Mouse (Mus musculus) kidney, embryonic 14.5 days (tissue): ENCODE results near the gene Cks1b. TPM values are rescaled to one million over a fixed set of nuclear protein-coding genes. Genes with fewer than 3 reads are reported as not detected.
A peak's percentile ranks its signal among the peaks of the same experiment; 100 is the strongest.

ENCODE experiments used
- ATAC-seq: fragments of 200-750 bp; cut with Nextera tagmentation; 2 replicates; pipeline ENCODE4 v1.8.0; 2017; ENCODE audit warnings: moderate number of reproducible peaks, mild to moderate bottlenecking, moderate TSS enrichment, moderate library complexity; ENCODE audit not compliant: low FRiP score, low TSS enrichment
- H3K27ac ChIP-seq: fragments of 300-500 bp; sonication (generic); 2 replicates; pipeline ENCODE4 v1.5.1; 2014; ENCODE audit warnings: low read depth, mild to moderate bottlenecking, low read length, moderate library complexity, mixed read lengths
- H3K27me3 ChIP-seq: fragments of 300-500 bp; sonication (generic); 2 replicates; pipeline ENCODE4 v1.6.1; 2014; ENCODE audit warnings: mild to moderate bottlenecking, low read length; ENCODE audit not compliant: control insufficient read depth, insufficient read depth
- H3K36me3 ChIP-seq: fragments of 300-500 bp; sonication (generic); 2 replicates; pipeline ENCODE4 v1.6.1; 2014; ENCODE audit warnings: low read length, mixed read lengths; ENCODE audit not compliant: control insufficient read depth, insufficient read depth
- H3K4me1 ChIP-seq: fragments of 300-500 bp; sonication (generic); 2 replicates; pipeline ENCODE4 v1.6.1; 2014; ENCODE audit warnings: low read length, mixed read lengths; ENCODE audit not compliant: control insufficient read depth, insufficient read depth
- H3K4me2 ChIP-seq: fragments of 300-500 bp; sonication (generic); replicated peaks from 2 replicates; pipeline ENCODE4 v1.6.1; 2014; ENCODE audit warnings: low read depth, mild to moderate bottlenecking, low read length
- H3K4me3 ChIP-seq: fragments of 300-500 bp; sonication (generic); 2 replicates; pipeline ENCODE4 v1.5.1; 2014; ENCODE audit warnings: mild to moderate bottlenecking, low read length
- H3K9ac ChIP-seq: fragments of 300-500 bp; sonication (generic); 2 replicates; pipeline ENCODE4 v1.6.1; 2014; ENCODE audit warnings: low read depth, mild to moderate bottlenecking, low read length, moderate library complexity
- H3K9me3 ChIP-seq: fragments of 300-500 bp; sonication (generic); 2 replicates; pipeline ENCODE4 v1.6.1; 2016; ENCODE audit warnings: low read length; ENCODE audit not compliant: control insufficient read depth
- WGBS: fragments of 180-500 bp; shearing (Covaris S2); extraction: QIAGEN DNeasy Blood & Tissue Kit; methylation state at CpG from one replicate; pipeline ENCODE4 v1.1.7; 2014; 5-methylcytosine and 5-hydroxymethylcytosine counted together
- polyA plus RNA-seq: library from polyadenylated mRNA; unstranded; fragments of >200 nt; fragmentation: Nextera tagmentation; extraction: Ambion mirVana; gene quantifications from 2 replicates; pipeline ENCODE4 v1.2.1, GENCODE M21; 2014

The Cks1b gene
- polyA plus RNA-seq, 1 experiment from 2014 or later: 632 TPM

DNA sequence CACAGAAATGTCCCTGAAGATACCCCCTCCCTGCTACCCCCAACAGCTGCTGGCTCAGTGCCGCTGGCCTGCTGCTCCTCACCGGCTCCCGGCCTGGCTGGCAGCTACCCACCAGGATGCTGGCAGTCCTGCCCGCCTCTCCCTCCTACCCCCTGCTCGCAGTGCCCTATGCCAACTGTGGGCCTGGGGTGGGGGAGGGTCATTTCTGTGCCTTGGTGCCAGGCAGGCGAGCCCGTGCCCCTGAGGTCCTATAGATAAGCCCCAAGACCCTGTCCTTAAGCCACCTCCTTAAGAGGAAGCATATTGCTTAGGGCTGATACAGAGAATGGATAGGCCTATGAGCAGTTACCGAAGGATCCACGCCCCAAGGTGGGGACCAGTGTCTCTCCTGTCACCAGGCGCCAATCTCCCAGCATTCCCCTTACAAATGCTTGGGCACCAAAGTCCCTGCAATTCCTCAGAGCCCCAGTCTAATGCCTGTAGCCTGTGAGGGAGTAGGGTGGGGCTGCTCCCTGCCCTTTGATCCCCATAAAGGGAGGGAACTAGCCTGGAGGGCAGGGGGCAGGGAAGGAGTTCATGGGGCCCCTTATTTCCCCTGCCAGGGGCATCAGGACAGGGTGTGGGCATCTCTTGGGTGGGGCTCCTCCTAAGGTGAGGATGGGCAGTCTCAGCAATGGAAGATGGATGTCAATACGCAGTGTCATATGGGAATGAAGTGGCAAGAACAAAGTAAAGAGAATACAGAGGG is 29.9 kb downstream of the Cks1b start:
- ATAC-seq: no peak
- Histone ChIP-seq H3K27ac (no peak overlapping the region), H3K9ac (no peak overlapping the region), H3K9me3 (no peaks in the 10 kb centered on the region), H3K4me3 (no peak overlapping the region), H3K4me1 (peaks cover 40% of the 10 kb centered on the region), H3K36me3 (no peaks in the 10 kb centered on the region), H3K27me3 (no peaks in the 10 kb centered on the region), H3K4me2 (no peak overlapping the region)
- WGBS: 76% methylated on average over 11 of the region's 11 CpGs

DNA sequence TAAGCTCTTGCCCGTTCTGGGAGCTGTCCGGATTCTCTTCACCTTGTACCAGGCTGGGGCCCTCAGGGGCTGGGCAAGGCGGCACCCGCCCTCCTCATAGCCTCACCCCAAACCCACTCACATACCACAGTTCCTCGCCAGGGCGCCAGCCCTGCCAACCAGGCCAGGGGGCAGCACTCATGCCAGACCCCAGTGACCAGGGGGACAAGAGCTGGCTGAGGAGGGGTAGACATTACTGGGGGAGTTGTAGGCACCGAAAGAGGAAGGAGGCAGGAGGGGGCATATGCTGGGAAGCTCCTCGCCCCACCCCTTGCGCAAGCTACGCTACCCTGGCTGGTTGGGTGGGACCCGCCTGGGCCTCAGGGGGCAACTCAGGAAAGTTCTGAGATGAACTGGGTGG is 30.6 kb downstream of the Cks1b start:
- no peaks in the 10 kb centered on the region for H3K9me3 ChIP-seq
- no peak overlapping the region for H3K4me2 ChIP-seq

DNA sequence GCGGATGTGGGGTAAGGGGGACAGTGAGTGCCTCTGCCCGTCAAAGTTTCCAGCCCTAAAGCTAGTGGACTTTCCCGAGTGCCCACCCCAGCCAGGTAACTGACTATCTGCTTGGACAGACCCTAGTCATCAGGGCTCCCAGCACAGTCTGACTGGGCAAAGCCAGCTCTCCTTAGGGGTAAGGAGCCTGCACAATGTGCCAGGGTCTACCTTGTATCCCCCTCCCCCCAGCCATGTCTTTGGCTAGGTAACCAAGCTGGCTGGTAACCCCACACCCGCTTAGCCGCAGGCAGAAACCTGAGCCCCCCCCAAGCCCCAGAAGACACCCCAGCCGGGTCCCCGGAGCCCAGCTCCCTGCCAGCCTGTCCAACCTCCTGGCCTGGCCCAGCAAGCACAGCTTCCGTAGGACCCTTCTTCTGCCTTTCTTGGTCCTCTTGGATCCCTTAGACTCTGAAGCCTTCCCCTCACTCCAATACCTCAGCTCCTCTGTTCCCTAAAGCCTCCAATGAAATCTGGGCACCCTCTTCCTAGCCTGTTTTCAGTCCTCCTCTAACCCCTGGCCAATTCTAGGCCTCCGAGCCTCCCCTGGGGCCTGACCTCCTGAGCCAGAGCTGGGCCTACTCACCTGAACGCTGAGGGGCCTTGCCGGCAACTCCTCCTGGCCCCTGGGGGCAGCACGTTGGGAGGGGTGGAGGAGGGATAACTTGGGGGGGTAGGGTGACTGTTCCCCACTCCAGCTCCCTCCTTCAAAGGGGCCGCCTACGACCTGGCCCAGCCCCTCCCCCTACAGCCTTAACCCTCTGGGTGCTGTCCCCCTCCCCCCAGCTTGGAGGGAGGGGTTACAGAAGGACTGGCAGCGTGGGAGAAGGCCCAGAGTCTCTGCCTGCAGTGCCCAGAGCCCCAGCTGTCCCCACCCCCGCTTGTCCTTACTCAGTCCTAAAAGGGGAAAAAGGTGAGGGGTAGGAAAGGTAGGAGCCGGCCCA is 31.5 kb downstream of the Cks1b start:
- H3K9me3 ChIP-seq: no peaks in the 10 kb centered on the region
- no peak overlapping the region for H3K4me2 ChIP-seq
- H3K9ac ChIP-seq: peak overlapping the region; percentile 28; the same call in 1 of the 2 replicates
- peaks cover 39% of the 10 kb centered on the region for H3K4me1 ChIP-seq
- no peak overlapping the region for H3K27ac ChIP-seq
- H3K4me3 ChIP-seq: no peak overlapping the region
- no peaks in the 10 kb centered on the region for H3K27me3 ChIP-seq
- no peak for ATAC-seq
- H3K36me3 ChIP-seq: no peaks in the 10 kb centered on the region
- 41% methylated on average over 17 of the region's 17 CpGs for WGBS

More for the DNA sequence above, 30.6 kb downstream of the Cks1b start:
- no peak for ATAC-seq
- WGBS: 81% methylated on average over 11 of the region's 11 CpGs
- Histone ChIP-seq H3K36me3 (no peaks in the 10 kb centered on the region), H3K9ac (no peak overlapping the region), H3K27ac (no peak overlapping the region), H3K27me3 (no peaks in the 10 kb centered on the region), H3K4me3 (no peak overlapping the region), H3K4me1 (peaks cover 40% of the 10 kb centered on the region)

DNA sequence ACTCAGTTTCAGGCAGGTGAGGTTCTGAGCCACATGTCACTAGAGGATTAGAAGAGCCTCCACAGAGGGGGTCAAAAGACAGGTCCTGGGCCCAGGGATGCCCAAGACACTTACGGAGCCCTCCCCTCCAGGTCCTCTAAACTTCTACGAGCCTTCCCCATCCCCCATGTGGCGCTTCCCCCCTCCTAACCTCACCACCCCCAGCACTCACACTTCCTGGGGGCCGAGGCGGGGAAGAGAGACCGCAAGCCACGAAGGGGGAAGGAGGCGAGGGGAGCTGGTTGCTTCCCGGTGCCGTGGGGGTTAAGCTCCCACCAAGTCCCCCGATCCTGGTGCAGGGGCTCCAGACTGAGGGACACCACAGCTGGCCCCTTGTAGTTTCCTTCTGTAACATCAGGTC is 32.7 kb downstream of the Cks1b start:
- no peak for ATAC-seq
- 50% methylated on average over 11 of the region's 11 CpGs for WGBS
- Histone ChIP-seq H3K27me3 (no peaks in the 10 kb centered on the region), H3K4me3 (no peak overlapping the region), H3K4me1 (peaks cover 27% of the 10 kb centered on the region), H3K4me2 (no peak overlapping the region), H3K27ac (no peak overlapping the region), H3K36me3 (no peaks in the 10 kb centered on the region; the same call in 1 of the 2 replicates), H3K9ac (no peak overlapping the region), H3K9me3 (no peaks in the 10 kb centered on the region)

DNA sequence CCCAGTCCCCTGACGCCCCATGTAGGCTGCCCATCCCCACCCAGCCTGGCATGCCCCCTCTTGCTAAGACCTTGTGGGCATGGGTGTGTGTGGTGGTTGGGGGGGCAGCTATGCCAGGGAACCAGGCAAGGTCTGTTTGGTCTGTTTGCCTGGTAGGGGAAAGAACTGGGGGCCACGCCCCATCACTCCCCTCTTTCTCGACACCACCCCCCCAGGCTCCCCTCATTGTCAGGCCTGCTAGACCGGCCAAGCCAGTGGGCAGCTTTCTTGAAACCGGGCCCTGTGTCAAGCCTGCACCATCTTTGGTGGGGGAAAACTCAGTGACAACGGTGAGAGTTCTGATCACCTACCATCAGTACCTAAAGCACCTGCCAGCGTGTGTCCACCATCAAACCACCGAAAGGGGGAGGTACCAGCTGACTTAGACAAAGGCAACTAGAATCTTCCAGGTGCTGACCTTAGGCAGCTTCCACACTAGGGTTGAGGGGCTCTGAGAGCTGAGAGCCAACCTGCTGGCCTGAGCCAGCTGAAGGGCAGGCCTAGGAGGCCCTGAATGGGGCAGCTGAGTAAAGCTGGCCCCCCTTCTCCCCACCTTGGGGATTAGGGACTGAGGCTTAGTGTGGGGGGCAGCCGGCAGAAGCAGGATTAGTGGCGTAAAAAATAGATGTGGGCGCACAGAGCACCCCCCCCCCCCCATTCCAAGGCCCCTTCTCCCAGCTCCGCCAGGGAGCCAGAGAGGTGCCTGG is 33.7 kb downstream of the Cks1b start:
- Histone ChIP-seq H3K4me1 (peaks cover 22% of the 10 kb centered on the region), H3K9me3 (no peaks in the 10 kb centered on the region), H3K4me3 (no peak overlapping the region), H3K9ac (no peak overlapping the region), H3K36me3 (no peaks in the 10 kb centered on the region; the same call in 1 of the 2 replicates), H3K4me2 (no peak overlapping the region), H3K27me3 (no peaks in the 10 kb centered on the region), H3K27ac (no peak overlapping the region)
- WGBS: 73% methylated on average over 12 of the region's 12 CpGs
- no peak for ATAC-seq

DNA sequence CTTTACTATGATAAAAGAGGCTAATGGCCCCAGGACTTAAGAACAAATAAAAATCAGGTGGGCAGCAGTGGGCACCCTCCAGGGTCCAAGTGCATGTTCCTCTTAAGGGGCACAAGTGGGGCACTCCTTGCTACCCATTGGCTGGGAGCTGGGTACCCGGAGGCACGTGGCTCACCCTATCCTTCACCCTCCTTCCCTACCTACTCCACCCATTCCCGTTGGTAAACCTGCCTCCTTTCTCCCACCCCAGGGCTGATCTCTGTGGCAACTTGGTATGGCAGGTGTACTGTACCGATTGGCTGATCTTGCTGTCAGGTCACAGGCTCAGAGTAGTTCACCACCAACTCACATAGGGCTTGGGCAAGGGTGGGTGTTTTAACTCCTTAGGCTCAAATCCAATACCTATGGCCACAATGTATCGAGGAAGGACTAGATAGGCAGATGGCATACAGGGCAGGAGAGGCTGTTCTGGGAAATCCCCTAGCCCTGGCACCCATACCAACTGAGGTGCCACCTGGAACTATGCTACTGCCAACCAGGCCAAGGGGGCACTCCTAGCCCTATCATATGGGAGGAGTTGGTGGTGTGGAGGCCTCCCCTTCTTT is 34.4 kb downstream of the Cks1b start:
- H3K27me3 ChIP-seq: no peaks in the 10 kb centered on the region
- H3K4me2 ChIP-seq: no peak overlapping the region
- no peak overlapping the region for H3K4me3 ChIP-seq
- WGBS: 85% methylated on average over 5 of the region's 5 CpGs
- H3K9ac ChIP-seq: no peak overlapping the region
- no peak overlapping the region for H3K27ac ChIP-seq
- H3K9me3 ChIP-seq: no peaks in the 10 kb centered on the region
- no peak for ATAC-seq
- peaks cover 26% of the 10 kb centered on the region for H3K4me1 ChIP-seq
- no peaks in the 10 kb centered on the region; the same call in 1 of the 2 replicates for H3K36me3 ChIP-seq

DNA sequence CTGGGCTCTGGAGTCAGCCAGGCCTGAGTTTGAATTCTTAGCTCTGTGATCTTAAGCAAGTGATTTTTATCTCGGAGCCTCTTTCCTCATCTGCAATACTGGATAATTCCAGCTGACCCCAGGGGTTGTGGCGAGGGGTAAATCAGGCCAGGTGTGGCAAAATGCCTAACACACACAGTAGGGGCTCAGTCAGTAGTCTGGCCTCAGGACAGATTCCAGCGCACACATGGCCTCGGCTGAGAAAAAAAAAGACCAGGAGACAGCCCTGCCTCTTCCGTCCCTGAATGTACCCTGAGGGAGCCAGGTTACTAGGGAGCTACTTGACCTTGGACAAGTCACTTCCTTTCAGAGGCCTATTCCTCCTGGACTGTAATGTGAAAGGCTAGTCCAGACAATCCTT is 35.2 kb downstream of the Cks1b start:
- no peak overlapping the region for H3K4me3 ChIP-seq
- 75% methylated on average over 5 of the region's 5 CpGs for whole genome bisulfite sequencing
- no peak overlapping the region for H3K27ac ChIP-seq
- no peaks in the 10 kb centered on the region for H3K27me3 ChIP-seq
- H3K4me2 ChIP-seq: no peak overlapping the region
- H3K9me3 ChIP-seq: no peaks in the 10 kb centered on the region
- no peak for ATAC-seq
- H3K36me3 ChIP-seq: no peaks in the 10 kb centered on the region; the same call in 1 of the 2 replicates
- H3K4me1 ChIP-seq: peaks cover 31% of the 10 kb centered on the region
- no peak overlapping the region for H3K9ac ChIP-seq

DNA sequence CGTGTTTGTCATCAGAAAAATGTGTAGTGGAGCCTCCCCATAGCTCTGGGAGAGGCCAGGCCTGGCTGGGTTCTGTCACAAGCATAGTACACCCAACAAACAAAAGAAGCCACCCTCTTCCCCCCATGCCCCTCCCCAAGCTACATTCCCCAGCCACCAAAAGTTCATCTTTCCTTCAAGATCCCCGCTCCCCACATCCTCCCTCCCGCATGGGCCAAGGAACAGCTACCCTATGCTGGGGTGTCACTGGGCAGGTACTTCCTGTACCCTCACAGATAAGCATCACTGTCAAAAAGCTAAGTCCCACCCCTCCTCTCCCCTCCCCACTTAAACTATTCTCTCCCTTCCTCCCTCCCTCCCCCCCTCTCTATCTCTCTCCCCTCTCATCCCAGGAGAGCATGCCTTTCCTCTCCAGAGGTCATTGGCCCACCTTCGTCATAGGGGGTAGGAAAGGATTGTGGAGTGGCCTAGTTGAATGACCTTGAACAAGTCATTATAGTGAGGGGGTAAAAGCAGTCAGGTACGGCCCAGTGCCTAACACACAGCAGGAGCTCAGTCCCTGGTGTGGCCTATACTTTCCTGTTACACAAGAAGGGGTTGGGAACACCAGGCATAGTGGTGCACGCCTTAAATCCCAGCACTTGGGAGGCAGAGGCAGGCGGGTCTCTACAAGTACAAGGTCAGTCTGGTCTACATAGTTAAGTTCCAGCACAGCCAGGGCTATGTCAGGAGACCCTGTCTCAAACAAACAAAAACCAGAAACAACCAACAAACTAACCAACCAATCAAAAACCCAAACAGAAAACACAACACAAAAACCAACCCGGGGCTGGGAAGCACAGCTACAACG is 35.9 kb downstream of the Cks1b start:
- H3K9ac ChIP-seq: no peak overlapping the region
- 89% methylated on average over 9 of the region's 9 CpGs for WGBS
- no peaks in the 10 kb centered on the region for H3K27me3 ChIP-seq

More for the DNA sequence above, 35.9 kb downstream of the Cks1b start:
- Histone ChIP-seq H3K4me2 (no peak overlapping the region), H3K9me3 (no peaks in the 10 kb centered on the region), H3K4me1 (peaks cover 30% of the 10 kb centered on the region), H3K36me3 (no peaks in the 10 kb centered on the region; the same call in 1 of the 2 replicates), H3K27ac (no peak overlapping the region), H3K4me3 (no peak overlapping the region)
- no peak for ATAC-seq
